ENCODE assay signal across 24 mouse cellular contexts in the genomic region with DNA sequence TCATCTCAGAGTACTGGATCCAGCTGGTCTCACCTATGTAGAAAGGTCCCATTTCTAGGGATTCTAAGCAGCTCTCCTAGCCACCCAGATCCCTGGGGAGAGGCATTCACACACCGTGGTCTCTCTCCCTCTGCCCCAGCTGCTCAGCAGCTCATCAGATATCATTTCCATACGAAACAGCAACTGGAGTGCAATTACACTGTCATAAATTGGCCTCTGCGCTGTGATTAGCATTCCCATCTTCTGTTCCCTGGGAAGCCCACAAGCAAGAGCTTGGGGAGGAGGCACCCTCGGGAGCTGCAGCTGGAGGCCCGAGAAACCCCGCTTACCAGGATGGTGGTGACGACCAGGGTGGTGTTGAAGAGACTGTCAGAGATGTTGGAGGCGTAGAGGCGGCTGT.
DNase-seq lines count a peak whose midpoint lies in the region; ATAC-seq lines count a peak whose summit lies in the region.
"Had no signal": no experiment of that assay in that cellular context is flagged by ENCODE, and none has a peak within 500 bp of the region (broad histone marks: within the 10 kb centered on the region; RNA-seq: fewer than 3 reads in every experiment).

No protein-coding gene starts in this region.

- H3K27me3 ChIP-seq in forebrain, embryonic 14.5 days (replicated peaks; ENCODE audit: control insufficient read depth, insufficient read depth, low read length) = no peaks in the 10 kb centered on the region
- no peaks in the 10 kb centered on the region for H3K27me3 ChIP-seq in forebrain, embryonic 16.5 days (replicated peaks; ENCODE audit: control insufficient read depth, insufficient read depth, low read length)
- H3K27me3 ChIP-seq: embryonic facial prominence, embryonic 13.5 days; hindbrain, embryonic 13.5 days; intestine, embryonic 15.5 days had no signal

- H3K4me2 ChIP-seq in forebrain, embryonic 14.5 days (ENCODE audit: low read length) = no peak overlapping the region
- no peak overlapping the region for H3K4me2 ChIP-seq in forebrain, embryonic 16.5 days (ENCODE audit: low read length)
- H3K4me2 ChIP-seq: embryonic facial prominence, embryonic 13.5 days; heart, embryonic 11.5 days; hindbrain, embryonic 13.5 days; intestine, embryonic 15.5 days had no signal

- peak; percentile 41 for ATAC-seq in frontal cortex, adult (ENCODE audit: low TSS enrichment)
- peak; percentile 55; the same call in 1 of the 2 replicates for ATAC-seq in forebrain, embryonic 14.5 days
- ATAC-seq in forebrain, embryonic 16.5 days = peak; percentile 85
- ATAC-seq: CD4-positive, CD25-positive, alpha-beta regulatory T cell, adult 4 months; hindbrain, embryonic 16.5 days; intestine, embryonic 15.5 days had no signal

- H3K4me3 ChIP-seq in forebrain, embryonic 14.5 days (ENCODE audit: low read depth, low read length) = no peak overlapping the region
- H3K4me3 ChIP-seq in forebrain, embryonic 16.5 days (replicated peaks; ENCODE audit: low read length) = no peak overlapping the region
- H3K4me3 ChIP-seq: embryonic facial prominence, embryonic 10.5 days; embryonic facial prominence, embryonic 13.5 days; erythroblast, embryonic 14.5 days; hindbrain, embryonic 10.5 days; hindbrain, embryonic 13.5 days; intestine, embryonic 15.5 days had no signal

- no peak overlapping the region; the same call in 1 of the 2 replicates for H3K27ac ChIP-seq in forebrain, embryonic 14.5 days (ENCODE audit: low read depth, low read length)
- peak overlapping the region; percentile 39 for H3K27ac ChIP-seq in forebrain, embryonic 16.5 days (ENCODE audit: low read length)
- H3K27ac ChIP-seq: embryonic facial prominence, embryonic 10.5 days; embryonic facial prominence, embryonic 13.5 days; hindbrain, embryonic 10.5 days; hindbrain, embryonic 13.5 days; intestine, embryonic 15.5 days had no signal

- no peak overlapping the region for H3K9ac ChIP-seq in forebrain, embryonic 14.5 days (ENCODE audit: low read length)
- no peak overlapping the region for H3K9ac ChIP-seq in forebrain, embryonic 16.5 days (replicated peaks; ENCODE audit: low read depth, low read length)
- H3K9ac ChIP-seq: embryonic facial prominence, embryonic 13.5 days; hindbrain, embryonic 13.5 days; intestine, embryonic 15.5 days had no signal

- no peaks in the 10 kb centered on the region for H3K9me3 ChIP-seq in forebrain, embryonic 14.5 days (replicated peaks; ENCODE audit: control insufficient read depth, low read length)
- no peaks in the 10 kb centered on the region for H3K9me3 ChIP-seq in forebrain, embryonic 16.5 days (ENCODE audit: control insufficient read depth, low read length)
- H3K9me3 ChIP-seq: embryonic facial prominence, embryonic 10.5 days; embryonic facial prominence, embryonic 13.5 days; hindbrain, embryonic 10.5 days; hindbrain, embryonic 13.5 days; intestine, embryonic 15.5 days had no signal

- H3K4me1 ChIP-seq in forebrain, embryonic 14.5 days (ENCODE audit: control insufficient read depth, insufficient read depth, low read length) = no peaks in the 10 kb centered on the region
- H3K4me1 ChIP-seq in forebrain, embryonic 16.5 days (replicated peaks; ENCODE audit: control insufficient read depth, insufficient read depth, low read length) = no peaks in the 10 kb centered on the region; the same call in 1 of the 2 replicates
- H3K4me1 ChIP-seq: embryonic facial prominence, embryonic 13.5 days; intestine, embryonic 15.5 days had no signal

- H3K36me3 ChIP-seq in forebrain, embryonic 14.5 days (ENCODE audit: control insufficient read depth, insufficient read depth, low read length) = no peaks in the 10 kb centered on the region
- no peaks in the 10 kb centered on the region for H3K36me3 ChIP-seq in forebrain, embryonic 16.5 days (ENCODE audit: control insufficient read depth, insufficient read depth)
- H3K36me3 ChIP-seq: embryonic facial prominence, embryonic 10.5 days; embryonic facial prominence, embryonic 13.5 days; hindbrain, embryonic 10.5 days; hindbrain, embryonic 13.5 days; intestine, embryonic 15.5 days had no signal

- no peak for DNase-seq in frontal cortex, postnatal 36 days (ENCODE audit: low spot score in 2 of 2)
- peak; percentile 49 for DNase-seq in forebrain, embryonic 14.5 days (ENCODE audit: low spot score)
- no peak for DNase-seq in left cerebral cortex, adult 8-10 months (ENCODE audit: low spot score in 2 of 2)
- no peak for DNase-seq in right cerebral cortex, postnatal 25 days
- DNase-seq: adrenal gland, adult 2 months; adrenal gland, postnatal 14 days; cerebellum, adult 11-12 months; cerebellum, adult 8-10 months; cerebellum, postnatal 36 days; embryo, embryonic 11 days; gastrocnemius, postnatal 10 days; heart, adult 11 months; kidney, adult 11 months had no signal

- WGBS in forebrain, embryonic 14.5 days = 72% methylated on average over 9 of the region's 9 CpGs
- 69% methylated on average over 9 of the region's 9 CpGs for WGBS in forebrain, embryonic 16.5 days
